Mouse (Mus musculus): Measurements from ENCODE around the gene Rab22a.
"Not testable (repeated sequence)": the region's sequence is repeated elsewhere in the genome, so short reads cannot be mapped to it uniquely, and the experiment has no call there.

The Rab22a gene

DNA sequence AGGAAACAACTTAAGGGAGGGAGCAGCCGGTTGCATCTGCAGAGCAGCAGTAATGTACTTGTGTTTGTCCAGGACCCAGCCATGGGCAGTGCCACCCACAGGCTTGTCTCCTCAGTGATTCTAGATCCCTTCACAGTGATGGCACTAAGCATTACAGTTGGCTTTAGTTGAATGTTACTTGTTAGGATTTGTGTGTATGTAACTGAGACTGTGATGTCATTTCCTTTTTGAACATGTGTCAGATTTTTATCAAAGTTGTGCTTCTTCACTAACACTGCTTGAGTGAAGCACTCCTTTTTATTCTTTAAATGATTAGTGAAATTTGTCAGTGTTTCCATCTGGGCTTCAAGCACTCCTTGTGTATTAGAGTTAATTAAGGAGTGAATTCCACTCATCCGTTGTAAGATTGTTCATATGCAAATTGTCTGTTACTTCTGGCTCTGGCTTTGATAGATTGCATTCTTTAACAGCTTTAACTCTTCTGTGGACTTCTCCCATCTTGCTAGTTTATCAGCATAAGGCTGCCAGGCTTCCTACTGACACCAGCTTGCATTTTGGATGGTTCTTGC lies 12.9 kb downstream of the Rab22a start:
- DNase-seq = no peak

DNA sequence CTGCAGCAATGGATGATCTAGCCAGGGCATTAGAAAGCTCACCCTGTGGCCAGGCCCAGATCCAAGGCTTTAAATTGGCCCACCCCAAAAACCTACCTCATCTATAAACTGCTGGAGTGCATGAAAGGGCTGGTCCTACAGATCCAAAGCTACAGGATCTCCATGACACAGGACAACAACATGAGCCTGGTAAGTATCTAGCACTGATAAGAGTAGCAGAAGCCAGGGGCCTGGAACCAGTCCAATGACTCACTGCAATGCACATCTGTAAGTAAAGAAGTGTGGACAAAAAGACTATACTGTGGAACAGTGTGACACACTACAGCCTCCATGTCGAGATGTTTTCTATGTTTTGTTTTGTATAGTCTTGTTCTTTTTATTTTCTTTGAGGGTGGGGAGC lies 13.9 kb downstream of the Rab22a start:
- DNase-seq = no peak

DNA sequence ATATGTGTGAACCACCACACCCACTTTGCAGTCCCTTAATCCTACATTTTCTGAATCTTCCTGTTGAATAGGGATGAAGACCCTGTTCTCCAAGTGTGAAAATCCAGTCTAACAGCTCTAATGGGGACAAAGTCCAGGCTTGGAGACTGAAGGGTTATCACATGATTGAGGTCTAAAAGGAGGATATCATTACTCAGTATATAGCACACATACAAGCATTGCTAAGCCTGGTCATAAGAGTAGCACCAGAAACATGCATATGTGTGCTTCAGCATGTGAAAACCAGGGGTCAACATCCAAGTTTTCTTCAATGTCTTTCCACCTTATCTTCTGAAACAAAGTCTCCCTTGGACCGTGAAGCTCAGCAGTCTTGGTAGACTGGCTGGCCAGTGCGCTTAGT lies 19.0 kb downstream of the Rab22a start:
- DNase-seq = no peak

DNA sequence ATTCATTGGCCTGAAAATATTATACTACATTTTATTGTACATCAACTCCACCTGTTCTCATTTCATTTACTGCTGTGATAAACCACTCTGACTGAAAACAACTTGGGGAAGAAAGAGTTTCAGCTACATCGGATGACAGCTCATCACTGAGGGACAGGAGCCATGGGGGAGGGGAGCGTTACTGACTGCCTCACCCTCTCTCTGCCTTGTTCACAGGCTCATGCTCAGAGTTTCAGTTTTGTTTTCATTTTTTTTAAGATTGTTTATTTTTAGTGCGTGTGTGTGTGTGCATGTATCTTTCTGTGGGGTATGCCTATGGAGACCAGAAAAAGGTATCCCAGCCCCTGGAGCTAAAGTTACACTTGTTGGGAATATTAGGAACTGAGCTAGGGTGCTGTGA lies 19.7 kb downstream of the Rab22a start:
- no peak for DNase-seq

DNA sequence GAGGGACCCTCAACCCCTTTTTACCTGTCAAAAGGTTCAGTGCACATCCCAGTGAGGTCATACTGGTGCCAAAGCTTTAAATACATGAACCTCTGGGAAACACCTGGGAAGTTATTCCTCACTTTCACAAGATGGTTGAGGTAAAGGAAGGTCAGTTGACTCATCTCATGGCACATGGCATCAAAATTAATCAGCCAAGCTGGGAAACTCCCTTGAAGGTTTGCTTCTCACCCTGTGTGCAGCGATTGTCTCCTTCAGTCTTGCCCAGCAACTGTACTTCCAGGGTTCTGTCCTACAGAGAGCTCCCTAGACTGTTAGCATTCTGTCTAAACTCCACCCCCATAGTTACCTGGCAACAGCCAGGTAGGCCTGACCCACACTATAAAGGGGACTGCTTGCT lies 20.6 kb downstream of the Rab22a start:
- DNase-seq = no peak

DNA sequence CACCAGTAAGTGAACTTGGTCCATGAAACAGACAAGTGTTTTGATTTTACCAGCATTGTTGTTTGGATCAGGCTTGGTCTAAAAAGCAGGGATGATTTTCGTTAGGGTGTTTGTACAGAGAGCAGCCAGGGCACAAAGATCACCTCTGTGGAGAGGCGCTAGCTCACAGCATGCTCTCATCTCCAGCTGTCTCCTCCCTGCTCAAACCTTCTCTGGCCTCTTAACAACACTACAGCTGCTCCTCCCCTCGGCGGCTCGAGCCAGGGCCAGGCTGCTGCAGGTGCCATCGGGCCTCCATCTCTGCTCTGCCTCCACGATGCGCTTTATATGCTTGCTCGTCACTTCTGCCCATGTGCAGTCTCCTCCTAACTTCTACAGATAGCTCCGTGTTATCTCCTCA lies 23.2 kb downstream of the Rab22a start:
- no peak for DNase-seq

DNA sequence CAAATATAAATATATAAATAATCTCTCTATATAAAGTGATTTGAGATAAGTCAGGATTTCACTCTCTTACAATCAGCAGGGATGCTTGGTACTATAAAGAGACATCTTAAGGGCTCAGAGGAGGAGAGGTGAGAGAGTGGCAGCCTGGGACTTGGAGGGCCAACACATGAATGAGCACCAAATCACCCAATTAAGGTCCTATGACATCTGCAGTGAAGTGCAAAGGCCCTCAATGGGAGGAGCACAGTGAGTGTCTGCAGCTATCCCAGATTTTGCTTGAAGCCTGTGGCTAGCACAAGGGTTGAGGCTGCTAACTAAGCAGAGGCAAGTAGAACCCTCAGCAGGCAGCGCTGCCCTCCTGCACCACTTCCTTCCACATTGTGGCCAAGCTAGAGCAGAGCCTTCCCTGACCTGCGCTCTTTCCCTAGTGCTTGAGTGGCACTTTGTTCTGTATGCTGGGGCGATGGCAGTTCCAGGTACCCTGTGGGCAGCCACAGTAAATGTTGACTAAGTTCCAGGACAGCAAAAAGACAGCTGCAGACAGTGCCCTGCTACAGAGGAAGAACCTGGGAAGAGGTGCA lies 26.3 kb downstream of the Rab22a start:
- no peak for DNase-seq

DNA sequence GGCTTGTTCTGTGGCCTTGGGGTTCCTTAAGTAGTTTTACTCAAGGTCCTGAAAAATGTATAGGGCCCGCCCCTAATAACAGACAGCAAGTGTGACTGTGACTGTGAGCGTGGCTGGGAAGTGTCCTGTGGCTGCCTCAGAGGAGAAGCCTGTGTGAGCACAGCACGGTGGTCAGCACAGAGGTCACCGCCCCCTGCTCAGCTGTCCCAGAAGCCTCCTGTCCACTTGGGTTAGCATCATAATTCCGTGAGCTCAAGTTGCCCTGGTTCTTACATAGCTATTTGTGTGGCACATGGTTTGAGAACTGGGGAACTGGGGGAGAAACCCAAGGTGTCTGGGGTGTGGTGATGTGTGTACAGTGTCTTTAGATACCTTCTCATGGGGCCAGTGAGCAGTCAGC lies 27.8 kb downstream of the Rab22a start:
- DNase-seq = no peak

DNA sequence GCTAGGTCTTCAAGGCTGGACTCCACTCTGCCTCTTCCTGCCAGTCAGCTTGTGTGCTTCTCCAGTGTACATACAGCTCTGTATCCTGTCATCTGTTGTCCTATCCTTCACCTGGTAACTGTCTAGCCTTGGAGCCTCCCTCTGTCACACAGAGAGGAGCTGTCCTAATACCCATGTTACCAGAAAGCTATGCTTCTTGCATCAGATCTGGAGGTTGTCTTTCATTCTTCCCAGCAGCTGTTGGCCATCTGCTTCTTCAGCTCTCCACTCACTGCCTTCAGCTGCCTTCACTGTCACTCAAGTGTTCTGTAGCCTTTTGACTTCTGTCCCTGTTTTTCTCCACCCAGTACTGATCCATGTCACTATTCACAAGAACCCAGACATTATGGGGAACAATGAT lies 30.3 kb downstream of the Rab22a start:
- DNase-seq = no peak

DNA sequence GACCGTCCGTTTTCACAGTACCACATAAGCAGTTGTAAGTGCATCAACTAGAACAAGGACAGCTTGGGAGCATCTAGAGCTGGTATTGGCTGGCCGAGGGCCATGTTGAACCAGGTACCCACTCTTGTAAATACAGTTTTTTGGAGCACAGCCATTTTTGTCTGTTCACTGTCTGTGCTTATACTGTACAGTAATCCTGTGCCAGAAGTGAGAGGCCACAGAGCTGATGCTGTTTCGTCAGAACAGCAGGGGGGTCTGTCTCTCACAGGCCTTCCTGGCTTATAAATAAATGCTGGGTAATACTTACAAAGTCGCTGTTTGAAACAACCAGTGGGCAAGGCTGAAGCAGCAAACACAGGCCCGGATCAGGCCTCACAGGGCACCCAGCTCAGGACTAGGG lies 32.2 kb downstream of the Rab22a start:
- DNase-seq = no peak

DNA sequence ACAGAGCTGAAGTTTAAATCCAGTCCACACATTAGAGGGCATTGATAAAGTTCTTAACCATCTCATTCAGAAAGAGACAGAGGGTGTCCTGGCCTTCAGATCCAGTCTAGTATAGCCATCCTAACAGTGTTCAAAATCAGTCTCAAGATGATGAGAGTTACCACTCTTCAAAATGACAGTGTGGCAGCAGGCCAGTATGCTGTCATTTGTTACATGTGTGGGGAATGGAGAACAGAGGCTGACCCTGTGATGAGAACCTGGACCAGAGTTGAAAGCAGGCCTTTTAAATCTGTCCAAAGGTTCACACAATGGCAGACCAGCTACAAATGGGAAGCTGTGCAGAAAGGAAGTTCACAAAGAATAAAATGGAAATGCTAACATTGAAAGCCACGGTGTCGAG lies 33.1 kb downstream of the Rab22a start:
- DNase-seq = no peak

DNA sequence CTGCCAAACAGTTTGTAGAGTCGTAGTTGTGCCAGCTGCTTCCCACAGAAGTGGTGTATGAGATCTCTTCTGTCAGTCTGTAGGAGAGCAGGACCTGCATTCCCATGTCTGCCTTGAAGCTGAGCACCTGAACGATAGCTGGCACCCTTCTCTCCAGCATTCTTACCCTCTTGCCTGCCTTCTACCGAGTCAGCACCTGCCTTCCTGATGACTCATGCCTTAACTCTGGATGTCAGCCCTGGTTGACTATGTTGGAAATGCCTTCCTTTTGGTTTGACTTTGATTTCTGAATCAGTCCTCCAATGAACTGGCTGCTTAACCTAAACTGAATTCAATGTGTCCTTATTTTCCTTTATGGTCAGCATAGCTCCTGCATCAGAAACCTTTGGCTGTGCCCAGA lies 39.3 kb downstream of the Rab22a start:
- no peak for DNase-seq

DNA sequence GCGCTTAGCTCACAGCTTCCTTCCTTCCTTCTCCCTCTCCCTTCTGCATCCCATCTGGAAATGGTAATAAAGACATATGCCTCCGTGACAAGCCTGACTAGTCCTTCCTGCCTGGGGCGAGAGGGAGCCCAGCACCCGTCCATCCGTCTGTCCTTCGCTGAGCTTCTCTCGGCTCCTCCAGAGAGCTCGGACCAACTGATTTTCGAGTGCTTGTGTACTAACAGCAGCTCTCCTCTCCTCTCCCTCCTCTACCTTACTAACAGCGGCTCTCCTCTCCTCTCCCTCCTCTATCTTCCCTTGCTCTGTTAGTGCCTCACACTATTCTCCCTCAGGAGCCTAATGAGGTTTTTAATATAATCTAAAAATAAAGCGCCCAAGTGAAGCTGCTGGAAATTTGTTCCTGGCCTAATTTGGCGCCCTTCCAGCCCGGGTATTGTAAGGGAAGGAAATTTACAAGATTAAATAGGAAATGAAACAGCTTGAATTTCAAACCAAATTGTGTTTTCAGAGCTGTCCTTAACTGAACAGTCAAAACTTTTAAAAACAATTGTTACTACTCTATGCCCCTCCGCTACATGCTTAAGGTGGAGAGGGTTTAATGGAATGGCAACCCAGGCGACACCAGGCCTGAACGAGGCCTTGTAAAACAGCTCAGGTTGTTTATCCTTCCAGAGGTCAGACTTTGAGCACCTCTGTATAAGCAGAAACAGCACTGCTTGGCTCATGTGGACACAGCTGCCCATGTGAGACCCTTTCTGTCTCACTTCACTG lies 42.7 kb downstream of the Rab22a start:
- DNase-seq = no peak

DNA sequence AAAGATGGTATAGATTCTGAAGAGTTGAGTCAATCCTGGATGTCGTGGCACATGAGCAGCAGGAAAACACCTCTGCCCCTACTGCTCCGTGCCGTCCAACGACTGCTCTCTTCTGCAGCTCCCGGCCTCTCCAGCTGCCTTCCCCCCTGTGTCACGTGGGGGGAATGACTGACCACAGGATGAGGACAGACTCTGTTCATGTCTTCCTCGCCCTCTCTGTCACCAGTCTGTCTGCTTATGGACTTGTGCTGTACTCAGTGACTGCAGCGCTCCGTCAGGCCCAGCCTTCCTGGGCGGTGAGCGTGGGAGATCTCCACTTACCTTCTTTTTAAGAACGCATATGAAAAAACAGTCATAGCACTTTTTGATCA lies 43.3 kb downstream of the Rab22a start:
- DNase-seq = no peak

DNA sequence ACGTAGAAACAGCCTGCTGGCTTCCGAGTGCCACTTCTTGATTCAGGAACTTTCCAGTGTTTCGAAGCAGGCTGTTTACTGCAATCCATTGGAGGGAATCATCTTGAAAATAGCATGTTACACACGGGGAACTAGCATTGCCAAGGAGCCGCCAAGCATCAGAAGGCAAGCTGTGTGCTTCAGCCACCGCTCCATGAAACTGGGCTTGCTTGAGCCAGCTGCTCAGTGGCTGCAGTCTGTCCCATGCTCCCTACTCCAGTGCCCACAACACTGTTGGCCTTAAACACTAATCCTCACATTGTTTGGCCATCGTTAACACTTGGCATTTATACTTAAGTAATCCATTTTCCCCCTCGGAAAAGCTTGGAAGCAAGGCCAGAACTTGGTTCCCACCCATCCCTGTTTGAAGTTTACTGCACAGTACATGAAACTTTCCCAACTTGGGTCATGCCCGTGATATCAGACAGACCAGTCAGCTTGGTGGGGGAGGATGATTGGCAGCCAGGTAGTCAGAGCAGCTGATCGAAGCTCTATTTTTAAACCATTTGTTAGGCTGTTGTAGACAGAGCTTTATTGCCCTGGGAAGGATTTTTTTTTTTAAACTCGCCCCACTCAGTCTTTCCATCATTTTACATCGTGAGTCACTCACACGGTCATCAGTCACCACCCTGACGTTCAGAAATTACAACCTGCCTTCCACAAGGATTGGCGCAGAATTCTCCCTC lies 46.4 kb downstream of the Rab22a start:
- no peak for DNase-seq

DNA sequence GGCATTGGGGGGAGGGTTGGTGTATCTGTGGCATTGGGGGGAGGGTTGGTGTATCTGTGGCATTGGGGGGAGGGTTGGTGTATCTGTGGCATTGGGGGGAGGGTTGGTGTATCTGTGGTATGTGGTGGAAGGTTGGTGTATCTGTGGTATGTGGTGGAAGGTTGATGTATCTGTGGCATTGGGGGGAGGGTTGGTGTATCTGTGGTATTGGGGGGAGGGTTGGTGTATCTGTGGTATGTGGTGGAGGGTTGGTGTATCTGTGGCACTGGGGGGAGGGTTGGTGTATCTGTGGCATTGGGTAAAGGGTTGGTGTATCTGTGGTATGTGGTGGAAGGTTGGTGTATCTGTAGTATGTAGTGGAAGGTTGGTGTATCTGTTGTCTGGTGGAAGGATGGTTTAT lies 48.1 kb downstream of the Rab22a start:
- not testable (repeated sequence) for DNase-seq

DNA sequence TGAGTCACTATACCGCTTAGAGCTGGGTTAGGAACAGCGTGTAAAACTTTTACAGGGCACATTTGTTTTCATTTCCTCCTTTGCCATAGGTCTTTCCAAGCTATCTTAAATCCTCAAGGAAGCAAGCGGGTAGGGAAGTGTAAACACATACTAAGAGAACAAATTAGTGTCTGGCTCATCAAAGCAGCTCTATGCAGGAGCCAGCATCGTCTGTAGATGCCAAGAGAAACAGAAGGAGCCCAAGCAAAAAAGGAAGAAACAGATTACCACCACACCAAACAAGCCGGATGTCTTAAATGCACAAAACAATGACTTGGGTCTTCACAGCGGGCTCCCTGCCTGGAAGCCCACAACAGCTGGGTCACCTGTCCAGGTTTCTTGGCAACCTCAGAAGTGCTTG lies 50.6 kb downstream of the Rab22a start:
- no peak for DNase-seq

DNA sequence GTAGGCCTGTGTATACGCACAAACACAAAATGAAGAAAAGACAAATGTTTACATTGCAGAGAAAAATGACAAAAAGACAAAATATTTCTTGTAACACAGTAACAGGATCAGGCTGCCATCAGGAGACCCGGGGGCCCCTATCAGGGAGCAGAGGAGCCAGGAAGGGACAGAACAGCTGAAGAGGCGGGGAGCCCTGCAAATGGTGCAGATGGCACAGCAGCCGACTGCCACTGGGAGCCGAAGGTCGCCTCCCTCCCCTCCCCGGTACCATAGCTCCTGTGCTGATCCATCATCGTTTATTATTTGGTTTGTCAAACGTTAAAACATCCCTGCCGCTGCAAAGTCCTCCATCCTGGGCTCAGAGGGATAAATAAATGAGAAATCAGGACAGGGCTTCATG lies 53.1 kb downstream of the Rab22a start:
- DNase-seq = no peak

DNA sequence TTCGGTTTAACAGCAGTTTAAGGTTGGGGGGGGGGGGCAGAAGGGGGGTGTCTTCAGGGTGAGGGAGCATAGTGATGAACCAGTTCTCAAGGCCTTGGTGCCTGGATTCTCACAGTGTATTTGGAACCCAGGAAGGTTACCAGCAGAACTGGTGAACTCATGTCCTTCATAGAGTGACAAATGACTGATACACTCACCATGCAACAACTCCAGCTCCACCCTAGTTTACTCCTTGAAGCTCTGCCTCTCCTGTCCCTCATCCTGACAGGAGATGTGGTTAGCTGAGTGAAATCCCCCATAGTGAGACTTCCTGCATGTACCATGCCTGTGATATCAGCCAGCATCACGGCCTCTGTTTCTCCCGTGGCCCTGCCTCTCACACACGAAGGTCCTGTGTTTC lies 53.7 kb downstream of the Rab22a start:
- no peak for DNase-seq

DNA sequence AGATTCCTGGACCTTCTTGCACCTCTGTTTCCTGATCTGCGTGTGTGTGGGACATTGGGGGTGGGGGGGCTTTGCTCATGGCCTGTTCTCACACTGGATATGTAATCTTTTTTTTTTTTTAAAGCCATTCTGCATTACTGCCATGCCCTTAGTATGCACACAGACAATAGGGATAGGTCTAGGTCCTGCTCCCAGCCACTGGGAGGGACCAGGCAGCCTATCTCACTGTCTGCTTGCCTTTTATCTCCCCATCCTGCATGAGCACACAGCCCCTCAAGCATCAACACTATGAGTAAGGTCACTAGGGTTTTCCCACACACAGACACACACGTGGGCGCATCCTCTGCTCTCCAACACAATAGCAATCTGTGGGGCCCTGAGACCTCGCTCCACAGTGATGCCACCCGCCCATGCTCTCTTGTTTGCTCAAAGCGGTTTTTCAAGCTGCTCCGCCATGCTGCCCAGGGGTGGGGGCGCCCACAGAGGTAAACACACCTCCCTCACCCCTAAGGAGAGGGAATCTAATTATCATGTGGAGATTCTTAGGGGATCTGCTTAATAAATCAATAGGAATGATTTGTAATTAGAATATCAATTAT lies 55.2 kb downstream of the Rab22a start:
- no peak for DNase-seq

DNA sequence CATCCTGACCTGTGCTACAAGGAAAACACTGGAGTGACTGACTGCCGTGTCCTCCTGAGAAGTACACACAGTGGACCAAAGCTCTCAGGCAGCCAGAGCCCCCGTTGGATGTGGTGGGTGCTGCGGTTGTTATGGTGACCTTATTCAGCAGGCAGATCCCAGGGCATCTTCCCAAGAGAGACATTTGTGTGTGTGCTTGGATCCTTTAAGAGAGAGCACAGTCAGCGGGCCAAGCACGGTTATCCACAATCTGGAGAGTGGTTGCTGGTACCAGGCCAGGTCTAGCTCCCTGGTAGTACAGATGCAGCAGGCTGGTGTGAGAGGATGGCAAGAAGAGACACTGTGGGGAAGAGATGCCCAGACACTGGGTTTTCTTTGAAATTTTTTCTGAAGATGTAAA lies 57.4 kb downstream of the Rab22a start:
- DNase-seq = no peak

DNA sequence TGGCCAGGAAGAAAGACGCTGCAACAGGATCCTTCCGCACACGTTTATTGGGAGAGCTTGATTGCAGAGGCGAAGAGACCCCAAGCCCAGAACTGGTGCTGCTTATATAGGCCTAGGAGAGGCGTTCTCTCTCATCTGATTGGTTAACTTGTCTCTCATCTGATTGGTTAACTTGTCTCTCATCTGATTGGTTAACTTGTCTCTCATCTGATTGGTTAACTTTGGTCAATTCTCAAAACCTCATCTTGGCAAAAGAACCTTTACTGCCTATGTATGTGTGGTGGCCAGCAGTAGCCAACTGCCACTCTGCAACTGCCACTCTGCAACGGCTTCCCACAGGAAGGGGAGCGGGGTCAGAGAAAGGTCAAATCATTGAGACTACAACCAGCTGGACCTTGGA lies 59.6 kb downstream of the Rab22a start, which contains the start of gene 1700010B08Rik:
1700010B08Rik (plus strand) TSS at position 301 of the 400 bp plus-strand sequence.
- not testable (repeated sequence) for DNase-seq

DNA sequence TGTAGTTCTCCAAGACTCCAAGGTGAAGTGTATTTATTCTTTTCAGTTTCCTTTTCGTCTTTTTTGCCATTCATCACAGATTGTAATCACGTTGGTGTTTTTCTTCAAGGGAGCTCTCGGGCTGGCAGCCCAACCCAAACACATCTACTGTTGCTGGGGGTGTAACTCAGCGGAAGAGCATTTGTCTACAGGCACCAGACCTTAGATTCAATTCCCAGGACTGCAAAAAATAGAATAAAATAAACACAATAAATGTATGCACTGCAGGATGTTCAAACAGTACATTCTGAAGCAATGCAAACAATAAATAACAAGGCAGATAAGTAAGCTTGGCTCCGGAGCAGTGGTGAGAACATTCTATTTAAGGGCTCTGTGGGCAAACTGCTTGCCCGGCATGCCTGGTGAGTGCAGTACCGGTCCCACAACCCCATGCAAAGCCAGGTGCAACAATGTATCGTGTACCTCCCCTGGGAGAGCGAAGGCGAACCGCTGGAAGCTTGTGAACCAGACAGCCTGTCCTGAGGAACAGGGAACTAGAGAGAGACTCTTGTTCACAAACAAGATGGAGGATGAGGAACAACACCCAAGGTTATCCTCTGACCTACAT lies 62.8 kb downstream of the Rab22a start:
- no peak for DNase-seq

All from liver (tissue).